Mouse (Mus musculus) heart, embryonic 16.5 days (tissue): ENCODE measurements around the gene Tdo2. TPM values are rescaled to one million over a fixed set of nuclear protein-coding genes. Genes with fewer than 3 reads are reported as not detected.

ENCODE experiments used
- ATAC-seq: fragments of 200-750 bp; cut with Nextera tagmentation; replicated peaks from 2 replicates; pipeline ENCODE4 v1.8.0; 2017; ENCODE audit warnings: moderate number of reproducible peaks; ENCODE audit not compliant: insufficient read depth, low FRiP score; ENCODE audit errors: extremely low read depth
- H3K27ac ChIP-seq: fragments of 300-500 bp; sonication (generic); 2 replicates; pipeline ENCODE4 v1.5.1; 2014; ENCODE audit warnings: mild to moderate bottlenecking, low read length, control low read depth, moderate library complexity
- H3K27me3 ChIP-seq: fragments of 300-500 bp; sonication (generic); 2 replicates; pipeline ENCODE4 v1.6.1; 2014; ENCODE audit warnings: low read length, mixed read lengths; ENCODE audit not compliant: control insufficient read depth, insufficient read depth
- H3K36me3 ChIP-seq: fragments of 300-500 bp; sonication (generic); 2 replicates; pipeline ENCODE4 v1.6.1; 2014; ENCODE audit not compliant: control insufficient read depth, insufficient read depth
- H3K4me1 ChIP-seq: fragments of 300-500 bp; sonication (generic); 2 replicates; pipeline ENCODE4 v1.6.1; 2014; ENCODE audit warnings: low read length, mixed read lengths; ENCODE audit not compliant: control insufficient read depth, insufficient read depth
- H3K4me2 ChIP-seq: fragments of 300-500 bp; sonication (generic); 2 replicates; pipeline ENCODE4 v1.6.1; 2014; ENCODE audit warnings: low read depth, mild to moderate bottlenecking, control low read depth, low read length
- H3K4me3 ChIP-seq: fragments of 300-500 bp; sonication (generic); 2 replicates; pipeline ENCODE4 v1.5.1; 2014; ENCODE audit warnings: mild to moderate bottlenecking, control low read depth, low read length
- H3K9ac ChIP-seq: fragments of 300-500 bp; sonication (generic); 2 replicates; pipeline ENCODE4 v1.6.1; 2014; ENCODE audit warnings: low read length, control low read depth
- H3K9me3 ChIP-seq: fragments of 300-500 bp; sonication (generic); replicated peaks from 2 replicates; pipeline ENCODE4 v1.6.1; 2016; ENCODE audit warnings: low read length; ENCODE audit not compliant: control insufficient read depth
- WGBS: fragments of 180-500 bp; shearing (Covaris S2); extraction: QIAGEN DNeasy Blood & Tissue Kit; methylation state at CpG from one replicate; pipeline ENCODE4 v1.1.7; 2014; 5-methylcytosine and 5-hydroxymethylcytosine counted together
- polyA plus RNA-seq: library from polyadenylated mRNA; unstranded; fragments of >200 nt; fragmentation: Nextera tagmentation; extraction: Ambion mirVana; gene quantifications from 2 replicates; pipeline ENCODE4 v1.2.1, GENCODE M21; 2015

The Tdo2 gene
- polyA plus RNA-seq, 1 experiment from 2014 or later, result 0.32 TPM

DNA sequence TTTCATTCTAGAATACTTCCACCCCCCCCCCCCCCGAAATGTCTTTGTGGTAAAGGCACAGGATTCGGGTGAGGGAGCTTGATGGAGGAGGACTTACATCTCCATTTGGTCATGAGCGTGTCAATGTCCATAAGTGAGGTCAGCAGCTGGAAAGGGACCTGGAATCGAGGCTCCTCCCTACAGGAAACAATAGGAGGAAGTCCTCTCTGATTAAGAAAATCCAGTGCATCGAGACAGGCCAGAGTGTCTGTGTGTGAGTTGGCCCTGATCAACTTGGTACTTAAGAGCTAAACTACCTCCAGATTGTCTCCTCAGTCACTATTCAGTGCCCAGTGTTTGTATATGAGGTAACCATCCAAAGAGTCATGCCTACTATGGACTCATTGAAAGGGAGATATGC is 14.7 kb downstream of the Tdo2 start:
- no peaks in the 10 kb centered on the region for H3K4me1 ChIP-seq
- no peaks in the 10 kb centered on the region for H3K9me3 ChIP-seq
- no peaks in the 10 kb centered on the region for H3K36me3 ChIP-seq
- H3K9ac ChIP-seq, result no peak overlapping the region
- no peak overlapping the region for H3K27ac ChIP-seq
- no peak overlapping the region for H3K4me3 ChIP-seq
- no peaks in the 10 kb centered on the region for H3K27me3 ChIP-seq
- WGBS, result 71% methylated on average over 5 of the region's 5 CpGs
- no peak for ATAC-seq
- H3K4me2 ChIP-seq, result no peak overlapping the region

DNA sequence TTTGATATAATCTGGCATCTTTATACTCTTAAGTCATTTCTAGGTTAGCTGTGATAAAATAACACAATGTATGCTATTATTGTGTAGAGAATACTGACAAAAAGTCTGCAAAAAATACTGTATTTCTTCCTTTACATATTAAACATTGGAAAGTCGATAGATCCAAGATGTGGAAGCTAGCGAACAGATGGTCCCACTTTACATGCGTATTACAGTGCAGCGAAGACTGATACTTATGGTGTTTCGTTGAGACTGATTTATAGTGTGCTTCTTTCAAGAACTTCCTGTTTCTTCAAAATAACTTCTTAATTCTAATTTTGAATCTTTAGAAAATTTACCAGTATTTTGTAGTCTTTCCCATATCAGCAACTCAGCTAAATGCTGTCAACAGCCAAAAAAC is 18.5 kb downstream of the Tdo2 start:
- no peak overlapping the region for H3K4me3 ChIP-seq
- no peak for ATAC-seq
- H3K27me3 ChIP-seq, result no peaks in the 10 kb centered on the region
- no peaks in the 10 kb centered on the region for H3K9me3 ChIP-seq
- 90% methylated on average over 5 of the region's 5 CpGs for WGBS
- no peak overlapping the region for H3K27ac ChIP-seq
- no peak overlapping the region for H3K9ac ChIP-seq
- H3K4me2 ChIP-seq, result no peak overlapping the region
- H3K36me3 ChIP-seq, result no peaks in the 10 kb centered on the region
- no peaks in the 10 kb centered on the region for H3K4me1 ChIP-seq

DNA sequence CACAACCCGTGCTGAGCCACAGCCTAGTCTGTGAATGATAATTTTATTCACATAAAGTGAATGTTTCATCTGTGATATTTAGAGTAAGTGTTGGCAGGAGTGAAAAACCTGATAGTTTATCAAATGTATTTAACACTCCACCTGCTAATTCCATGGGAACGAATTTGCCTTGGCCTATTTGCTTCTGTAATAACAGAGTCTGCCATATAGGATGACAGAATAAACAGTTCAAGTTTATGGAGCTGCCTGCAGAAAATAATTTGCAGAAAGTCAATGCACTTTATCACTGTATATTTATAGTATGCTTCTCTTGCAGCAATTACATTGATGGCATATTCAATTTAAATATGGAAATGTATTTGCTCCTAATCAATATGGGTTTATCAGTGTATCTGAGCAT is 24.2 kb downstream of the Tdo2 start:
- no peak for ATAC-seq
- H3K4me3 ChIP-seq, result no peak overlapping the region
- H3K9ac ChIP-seq, result no peak overlapping the region
- H3K4me2 ChIP-seq, result no peak overlapping the region
- no peaks in the 10 kb centered on the region for H3K36me3 ChIP-seq
- H3K27me3 ChIP-seq, result no peaks in the 10 kb centered on the region
- no peaks in the 10 kb centered on the region for H3K9me3 ChIP-seq
- WGBS, result 65% methylated on average over 2 of the region's 2 CpGs
- no peaks in the 10 kb centered on the region for H3K4me1 ChIP-seq
- no peak overlapping the region for H3K27ac ChIP-seq

DNA sequence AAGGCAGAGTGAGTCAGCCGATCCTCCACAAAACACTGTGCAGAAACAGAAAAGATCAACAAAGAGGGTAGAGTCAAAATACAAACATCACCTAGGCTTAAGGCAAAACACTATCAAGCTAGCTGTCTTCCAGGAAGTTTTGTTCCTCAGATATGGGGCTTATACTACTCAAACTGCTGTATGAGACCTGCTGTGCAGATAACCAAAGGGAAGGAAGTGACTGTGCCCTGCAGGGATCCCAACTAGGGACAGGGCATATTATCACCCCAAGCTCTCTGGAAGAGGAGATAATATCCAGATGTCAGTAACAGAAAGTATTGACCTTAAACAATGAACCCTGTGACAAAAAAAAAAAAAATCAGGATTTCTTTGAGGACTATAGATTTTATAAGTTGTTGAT is 27.0 kb downstream of the Tdo2 start:
- 67% methylated on average over 1 of the region's 1 CpGs for WGBS
- ATAC-seq, result no peak

DNA sequence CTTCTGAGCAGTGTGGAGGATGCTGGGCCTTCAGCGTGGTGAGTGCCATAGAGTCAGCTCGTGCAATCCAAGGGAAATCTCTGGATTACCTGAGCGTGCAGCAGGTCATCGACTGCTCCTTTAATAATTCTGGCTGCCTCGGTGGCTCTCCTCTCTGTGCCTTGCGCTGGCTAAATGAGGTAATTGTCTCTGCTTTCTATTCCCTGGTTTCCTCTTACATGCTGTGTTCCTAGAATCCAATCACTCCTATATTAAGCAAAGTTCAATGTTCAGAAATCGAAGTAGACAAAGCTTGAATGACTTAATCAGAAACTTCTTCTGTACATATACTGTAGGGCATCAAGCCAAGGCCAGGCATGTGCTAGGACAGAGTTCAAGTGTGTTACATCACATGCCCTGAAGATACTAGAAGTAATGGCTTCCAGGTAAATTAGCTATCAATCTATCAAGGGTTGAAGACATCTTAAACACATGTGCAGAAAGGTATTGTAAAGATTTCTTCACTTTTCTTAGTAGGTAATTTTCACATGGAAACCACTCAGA is 31.1 kb downstream of the Tdo2 start:
- no peak for ATAC-seq
- H3K27me3 ChIP-seq, result no peaks in the 10 kb centered on the region
- no peak overlapping the region for H3K4me3 ChIP-seq
- no peak overlapping the region for H3K9ac ChIP-seq
- no peaks in the 10 kb centered on the region for H3K36me3 ChIP-seq
- no peak overlapping the region for H3K4me2 ChIP-seq
- no peaks in the 10 kb centered on the region for H3K4me1 ChIP-seq
- H3K27ac ChIP-seq, result no peak overlapping the region
- H3K9me3 ChIP-seq, result no peaks in the 10 kb centered on the region
- 89% methylated on average over 7 of the region's 7 CpGs for WGBS

More for the DNA sequence above, 27.0 kb downstream of the Tdo2 start:
- Histone ChIP-seq H3K27me3 (no peaks in the 10 kb centered on the region), H3K4me3 (no peak overlapping the region), H3K4me2 (no peak overlapping the region), H3K9ac (no peak overlapping the region), H3K4me1 (no peaks in the 10 kb centered on the region), H3K27ac (no peak overlapping the region), H3K9me3 (no peaks in the 10 kb centered on the region), H3K36me3 (no peaks in the 10 kb centered on the region)

DNA sequence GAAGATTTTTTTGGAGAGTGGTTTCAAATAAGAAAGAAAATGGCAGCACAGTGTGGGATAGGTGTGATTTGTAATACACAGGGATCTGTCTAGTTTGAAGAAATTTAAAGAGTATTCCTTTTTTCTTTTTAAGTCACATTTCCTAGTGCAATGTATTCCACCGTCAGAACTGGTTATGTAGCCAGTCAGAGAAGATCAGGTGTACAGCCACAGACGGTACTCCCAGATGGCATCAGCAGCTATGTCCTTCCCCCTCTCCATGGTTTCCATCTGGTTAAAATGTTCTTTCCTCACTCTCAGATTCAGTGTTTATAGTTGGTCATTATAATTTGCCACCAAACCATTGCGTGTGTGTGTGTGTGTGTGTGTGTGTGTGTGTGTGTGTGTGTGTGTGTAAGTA is 32.9 kb downstream of the Tdo2 start:
- no peak overlapping the region for H3K4me3 ChIP-seq
- no peak overlapping the region for H3K4me2 ChIP-seq
- H3K27me3 ChIP-seq, result no peaks in the 10 kb centered on the region
- no peaks in the 10 kb centered on the region for H3K36me3 ChIP-seq
- 89% methylated on average over 3 of the region's 3 CpGs for WGBS
- no peak overlapping the region for H3K27ac ChIP-seq
- no peak overlapping the region for H3K9ac ChIP-seq
- H3K4me1 ChIP-seq, result peaks cover 7% of the 10 kb centered on the region
- ATAC-seq, result no peak
- no peaks in the 10 kb centered on the region for H3K9me3 ChIP-seq

DNA sequence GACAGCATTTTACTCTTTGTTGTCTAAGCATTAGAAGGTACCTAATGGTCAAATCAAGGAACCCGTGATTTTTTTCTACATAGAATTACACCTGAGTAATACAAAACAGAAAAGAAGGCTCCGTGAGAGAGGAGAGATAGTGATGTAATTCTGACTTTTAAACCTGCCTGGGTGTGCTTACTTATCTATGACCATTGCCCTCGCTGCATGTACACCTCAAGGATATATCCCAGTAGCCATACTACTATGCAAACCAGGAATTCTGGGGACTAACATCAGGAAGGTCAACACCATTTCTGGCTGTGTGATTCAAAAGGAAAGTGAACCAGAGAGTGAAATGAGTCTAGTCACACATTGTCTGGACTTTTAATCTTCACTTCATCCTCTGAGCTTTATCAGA is 33.7 kb downstream of the Tdo2 start:
- Histone ChIP-seq H3K36me3 (no peaks in the 10 kb centered on the region), H3K4me3 (no peak overlapping the region), H3K9ac (no peak overlapping the region), H3K4me2 (no peak overlapping the region), H3K9me3 (no peaks in the 10 kb centered on the region), H3K27ac (no peak overlapping the region), H3K27me3 (no peaks in the 10 kb centered on the region), H3K4me1 (peaks cover 7% of the 10 kb centered on the region)
- WGBS, result 84% methylated on average over 3 of the region's 3 CpGs
- ATAC-seq, result no peak

DNA sequence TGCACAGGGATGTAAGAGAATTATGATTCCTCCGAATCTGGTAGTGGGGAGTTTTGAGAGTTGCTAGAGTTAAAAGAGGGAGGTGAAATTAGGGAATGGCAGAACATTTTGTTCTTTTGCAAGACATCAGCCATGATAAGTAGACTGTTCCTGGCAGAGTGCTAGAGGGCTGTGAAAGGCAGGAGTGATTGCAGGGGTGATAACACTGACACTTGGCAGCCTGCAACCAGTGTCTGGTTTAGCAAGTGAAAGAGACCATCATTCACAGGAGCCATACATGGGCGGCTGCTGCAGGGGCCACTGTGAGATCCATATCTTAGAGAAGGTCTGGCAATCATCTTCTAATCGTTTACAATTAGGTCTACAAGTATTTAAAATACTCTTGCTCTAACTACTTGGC is 37.1 kb downstream of the Tdo2 start:
- Histone ChIP-seq H3K4me3 (no peak overlapping the region), H3K4me1 (peaks cover 11% of the 10 kb centered on the region), H3K4me2 (no peak overlapping the region), H3K36me3 (no peaks in the 10 kb centered on the region), H3K27me3 (no peaks in the 10 kb centered on the region), H3K27ac (no peak overlapping the region), H3K9ac (no peak overlapping the region), H3K9me3 (no peaks in the 10 kb centered on the region)
- 27% methylated on average over 3 of the region's 3 CpGs for WGBS
- ATAC-seq, result no peak

DNA sequence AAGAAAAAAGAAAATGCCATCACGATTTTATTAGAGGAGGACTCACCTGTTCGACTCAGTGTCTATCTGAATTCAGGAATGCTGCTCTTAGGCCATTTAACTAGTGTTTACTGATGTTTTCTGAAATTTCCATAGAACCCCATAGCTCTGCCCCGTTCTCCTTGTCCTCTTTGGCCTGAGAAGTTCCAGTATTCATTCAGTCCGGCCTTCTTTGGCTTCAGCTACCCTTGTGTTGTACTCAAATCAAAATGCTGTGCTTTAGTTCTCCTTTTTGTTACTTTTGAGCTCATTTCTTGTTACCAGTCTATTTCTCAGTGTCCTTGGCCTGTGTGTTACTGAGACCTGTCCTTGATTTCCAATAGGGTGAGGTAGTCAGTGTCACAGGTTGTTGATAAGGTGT is 42.7 kb downstream of the Tdo2 start:
- Histone ChIP-seq H3K9ac (no peak overlapping the region), H3K9me3 (no peaks in the 10 kb centered on the region), H3K27ac (no peak overlapping the region), H3K36me3 (no peaks in the 10 kb centered on the region), H3K4me3 (no peak overlapping the region; the same call in 1 of the 2 replicates), H3K27me3 (no peaks in the 10 kb centered on the region), H3K4me2 (no peak overlapping the region; the same call in 1 of the 2 replicates), H3K4me1 (peaks cover 6% of the 10 kb centered on the region)
- ATAC-seq, result no peak
- 71% methylated on average over 4 of the region's 4 CpGs for WGBS
